Mouse (Mus musculus) heart, postnatal 10 days (tissue): Measurements from ENCODE around the gene AL731706.1. TPM values are rescaled to one million over a fixed set of nuclear protein-coding genes. Genes with fewer than 3 reads are reported as not detected.
"Not testable (repeated sequence)": the region's sequence is repeated elsewhere in the genome, so short reads cannot be mapped to it uniquely, and the experiment has no call there.

Experiments used
- DNase-seq, 2 experiments: peaks; one replicate each; pipeline ENCODE4 v3.0.0; 2021
- intact Hi-C: fragments of 180-260 bp; cut with DNase I; formaldehyde crosslinking; loops from one replicate; pipeline ENCODE4 v1.15.1; 2025
- total RNA-seq, 2 experiments: library from RNA; stranded (reverse); gene quantifications; 2 replicates each; pipeline ENCODE4 v1.2.3; 2021

The AL731706.1 gene
- 10 to 100 TPM; 28.8 to 30.5 TPM for total RNA-seq

- DNase-seq: peak; percentile 100
Measured at GRCm38 (mm10) chr2:136891068-136891950, at the start of gene AL731706.1, which contains the start of the genes Slx4ip and Mkks. TSS of gene AL731706.1 (minus strand) at chr2:136891389. TSS of gene Slx4ip (plus strand) at chr2:136891218. TSS of gene Mkks (minus strand) at chr2:136891389.

GRCm38 (mm10) chr2:136938249-136938648 is 47.1 kb upstream of the AL731706.1 start:
- intact Hi-C loops: no loop called here
- DNase-seq: no peak

More at GRCm38 (mm10) chr2:136891068-136891950, at the start of gene AL731706.1, which contains the start of the genes Slx4ip and Mkks:
- intact Hi-C loops: no loop called here

GRCm38 (mm10) chr2:136936391-136937288 is 45.5 kb upstream of the AL731706.1 start:
- intact Hi-C loops: no loop called here

GRCm38 (mm10) chr2:136921003-136921408 is 29.8 kb upstream of the AL731706.1 start:
- peak; percentile 31 to 35 for DNase-seq
- intact Hi-C loops: no loop called here

More at GRCm38 (mm10) chr2:136936391-136937288, 45.5 kb upstream of the AL731706.1 start:
- no peak for DNase-seq

- DNase-seq: no peak
- intact Hi-C loops: no loop called here
Measured at GRCm38 (mm10) chr2:136920257-136920993, 29.2 kb upstream of the AL731706.1 start.

GRCm38 (mm10) chr2:136919433-136919832 is 28.2 kb upstream of the AL731706.1 start:
- intact Hi-C loops: loop anchor here (5.0 kb wide), 1 partner anchor 63 kb away; no protein-coding TSS in a partner anchor
- no peak for DNase-seq

GRCm38 (mm10) chr2:136914334-136914902 is 23.2 kb upstream of the AL731706.1 start:
- DNase-seq: no peak
- intact Hi-C loops: loop anchor here (2.0 kb wide), 2 partner anchors 200 to 1028 kb away; no protein-coding TSS in a partner anchor

- intact Hi-C loops: no loop called here
- no peak for DNase-seq
Measured at GRCm38 (mm10) chr2:136913021-136913420, 21.8 kb upstream of the AL731706.1 start.

- intact Hi-C loops: no loop called here
- peak; percentile 51 to 56 for DNase-seq
Measured at GRCm38 (mm10) chr2:136911958-136912411, 20.8 kb upstream of the AL731706.1 start.

GRCm38 (mm10) chr2:136909298-136909697 is 18.1 kb upstream of the AL731706.1 start:
- DNase-seq: no peak

GRCm38 (mm10) chr2:136908596-136908995 is 17.4 kb upstream of the AL731706.1 start:
- no peak for DNase-seq
- intact Hi-C loops: no loop called here

More at GRCm38 (mm10) chr2:136909298-136909697, 18.1 kb upstream of the AL731706.1 start:
- intact Hi-C loops: no loop called here

GRCm38 (mm10) chr2:136896131-136896530 is 4.9 kb upstream of the AL731706.1 start:
- intact Hi-C loops: no loop called here
- DNase-seq: no peak

GRCm38 (mm10) chr2:136894494-136894893 is 3.3 kb upstream of the AL731706.1 start:
- intact Hi-C loops: no loop called here
- DNase-seq: no peak

GRCm38 (mm10) chr2:136891951-136892371 is 772 bp upstream of the AL731706.1 start:
- intact Hi-C loops: loop anchor here (2.0 kb wide), 1 partner anchor 223 kb away; no protein-coding TSS in a partner anchor
- peak; percentile 98 for DNase-seq

- intact Hi-C loops, DNase-seq: not testable (repeated sequence)
Measured at GRCm38 (mm10) chr2:136890716-136891067, 497 bp downstream of the AL731706.1 start.

- intact Hi-C loops: loop anchor here (1.0 to 10.0 kb wide), 5 partner anchors 55 to 742 kb away; partner anchors contain the start of gene Snap25
- DNase-seq: peak; percentile 37 to 57
Measured at GRCm38 (mm10) chr2:136886846-136887245, 4.3 kb downstream of the AL731706.1 start.

- intact Hi-C loops: loop anchor here (5.0 to 10.0 kb wide), 3 partner anchors 53 to 741 kb away; partner anchors contain the start of gene Snap25
Measured at GRCm38 (mm10) chr2:136885579-136885978, 5.6 kb downstream of the AL731706.1 start, which contains the start of gene AL731706.2. TSS of gene AL731706.2 (minus strand) at chr2:136885679.

GRCm38 (mm10) chr2:136854543-136855388 is 36.4 kb downstream of the AL731706.1 start:
- DNase-seq: no peak
- intact Hi-C loops: no loop called here

More at GRCm38 (mm10) chr2:136885579-136885978, 5.6 kb downstream of the AL731706.1 start, which contains the start of gene AL731706.2:
- no peak for DNase-seq
